Mouse (Mus musculus): ENCODE measurements around the gene Erg. TPM values are rescaled to one million over a fixed set of nuclear protein-coding genes. Genes with fewer than 3 reads are reported as not detected.

Gene Erg
- polyA plus RNA-seq, 1 experiment from 2014 or later: 2.7 TPM

DNA sequence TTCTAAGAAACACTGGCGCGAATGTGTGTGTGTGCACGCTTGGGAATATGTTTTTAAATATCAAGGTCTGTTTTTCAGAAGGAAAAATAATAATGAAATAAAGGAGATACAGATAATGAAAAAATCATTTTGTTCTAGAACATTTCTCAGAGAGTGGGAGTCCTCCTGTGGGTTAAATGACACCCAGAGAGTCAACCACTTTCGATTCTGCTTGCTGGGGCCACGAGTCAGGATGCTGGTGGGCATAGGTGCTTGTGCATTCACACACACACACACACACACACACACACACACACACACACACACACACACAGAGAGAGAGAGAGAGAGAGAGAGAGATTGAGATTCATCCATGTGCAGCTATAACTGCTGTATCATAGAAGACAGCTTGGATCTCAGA lies 130.9 kb downstream of the Erg start:
- no peak overlapping the region for H3K4me3 ChIP-seq (ENCODE audit: low read depth, low read length)
- H3K9ac ChIP-seq (replicated peaks; ENCODE audit: low read depth, low read length): no peak overlapping the region
- H3K4me2 ChIP-seq (replicated peaks; ENCODE audit: low read depth, low read length): no peak overlapping the region
- no peaks in the 10 kb centered on the region for H3K9me3 ChIP-seq (ENCODE audit: control insufficient read depth, low read depth, low read length)
- H3K27ac ChIP-seq (ENCODE audit: low read length): no peak overlapping the region
- no peaks in the 10 kb centered on the region for H3K36me3 ChIP-seq (ENCODE audit: control insufficient read depth, insufficient read depth, low read length)
- no peaks in the 10 kb centered on the region for H3K27me3 ChIP-seq (ENCODE audit: control insufficient read depth, insufficient read depth, low read length)
- no peaks in the 10 kb centered on the region for H3K4me1 ChIP-seq (ENCODE audit: control insufficient read depth, insufficient read depth, low read length)
- ATAC-seq (ENCODE audit: insufficient number of reproducible peaks, insufficient read depth, low FRiP score, low read depth): no peak
- 85% methylated on average over 5 of the region's 5 CpGs for WGBS

DNA sequence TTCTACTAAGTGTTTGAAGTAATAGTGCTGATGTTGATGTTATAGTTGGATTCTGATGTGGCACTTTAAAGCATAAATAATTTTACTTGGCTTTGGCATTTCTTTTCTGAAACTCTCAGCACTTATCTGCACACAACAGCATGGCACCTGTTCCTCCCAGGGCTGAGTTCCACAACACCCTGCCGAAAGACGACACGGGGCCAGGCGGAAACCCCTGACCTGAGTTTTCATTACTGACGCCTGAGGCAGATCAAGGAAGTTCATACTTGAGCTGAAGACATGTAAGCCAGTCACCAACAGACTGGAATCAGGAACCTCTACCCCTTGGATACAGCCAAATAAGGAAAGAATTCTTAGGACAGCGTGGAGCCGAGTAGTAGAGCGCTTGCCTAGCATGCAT lies 134.0 kb downstream of the Erg start:
- 84% methylated on average over 8 of the region's 8 CpGs for WGBS
- Histone ChIP-seq H3K4me3 (ENCODE audit: low read depth, low read length) (no peak overlapping the region), H3K9me3 (ENCODE audit: control insufficient read depth, low read depth, low read length) (no peaks in the 10 kb centered on the region), H3K27ac (ENCODE audit: low read length) (no peak overlapping the region), H3K9ac (replicated peaks; ENCODE audit: low read depth, low read length) (no peak overlapping the region), H3K4me1 (ENCODE audit: control insufficient read depth, insufficient read depth, low read length) (no peaks in the 10 kb centered on the region), H3K4me2 (replicated peaks; ENCODE audit: low read depth, low read length) (no peak overlapping the region), H3K27me3 (ENCODE audit: control insufficient read depth, insufficient read depth, low read length) (no peaks in the 10 kb centered on the region), H3K36me3 (ENCODE audit: control insufficient read depth, insufficient read depth, low read length) (no peaks in the 10 kb centered on the region)
- no peak for ATAC-seq (ENCODE audit: insufficient number of reproducible peaks, insufficient read depth, low FRiP score, low read depth)

DNA sequence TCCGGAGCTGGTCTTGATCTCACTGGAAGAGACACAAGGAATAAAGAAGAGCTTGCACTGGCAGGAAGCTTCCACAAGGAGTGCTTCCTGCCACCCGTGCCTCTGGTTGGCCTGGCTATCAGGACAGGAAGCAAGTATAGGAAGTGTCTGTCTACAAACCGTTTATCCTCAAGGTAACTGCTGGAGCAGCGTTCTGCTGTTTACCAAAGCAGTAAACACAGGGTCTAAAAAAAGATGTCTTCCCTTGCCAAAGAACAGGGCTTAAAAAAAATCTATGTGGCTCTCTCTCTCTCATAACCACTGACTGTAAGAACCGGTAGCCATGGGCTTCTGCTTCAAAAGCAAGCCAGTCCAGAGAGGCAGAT lies 137.1 kb downstream of the Erg start:
- Histone ChIP-seq H3K9me3 (ENCODE audit: control insufficient read depth, low read depth, low read length) (no peaks in the 10 kb centered on the region), H3K4me3 (ENCODE audit: low read depth, low read length) (no peak overlapping the region), H3K4me2 (replicated peaks; ENCODE audit: low read depth, low read length) (no peak overlapping the region), H3K4me1 (ENCODE audit: control insufficient read depth, insufficient read depth, low read length) (no peaks in the 10 kb centered on the region), H3K9ac (replicated peaks; ENCODE audit: low read depth, low read length) (no peak overlapping the region), H3K27ac (ENCODE audit: low read length) (no peak overlapping the region), H3K36me3 (ENCODE audit: control insufficient read depth, insufficient read depth, low read length) (no peaks in the 10 kb centered on the region), H3K27me3 (ENCODE audit: control insufficient read depth, insufficient read depth, low read length) (no peaks in the 10 kb centered on the region)
- ATAC-seq (ENCODE audit: insufficient number of reproducible peaks, insufficient read depth, low FRiP score, low read depth): no peak
- 44% methylated on average over 5 of the region's 5 CpGs for WGBS

DNA sequence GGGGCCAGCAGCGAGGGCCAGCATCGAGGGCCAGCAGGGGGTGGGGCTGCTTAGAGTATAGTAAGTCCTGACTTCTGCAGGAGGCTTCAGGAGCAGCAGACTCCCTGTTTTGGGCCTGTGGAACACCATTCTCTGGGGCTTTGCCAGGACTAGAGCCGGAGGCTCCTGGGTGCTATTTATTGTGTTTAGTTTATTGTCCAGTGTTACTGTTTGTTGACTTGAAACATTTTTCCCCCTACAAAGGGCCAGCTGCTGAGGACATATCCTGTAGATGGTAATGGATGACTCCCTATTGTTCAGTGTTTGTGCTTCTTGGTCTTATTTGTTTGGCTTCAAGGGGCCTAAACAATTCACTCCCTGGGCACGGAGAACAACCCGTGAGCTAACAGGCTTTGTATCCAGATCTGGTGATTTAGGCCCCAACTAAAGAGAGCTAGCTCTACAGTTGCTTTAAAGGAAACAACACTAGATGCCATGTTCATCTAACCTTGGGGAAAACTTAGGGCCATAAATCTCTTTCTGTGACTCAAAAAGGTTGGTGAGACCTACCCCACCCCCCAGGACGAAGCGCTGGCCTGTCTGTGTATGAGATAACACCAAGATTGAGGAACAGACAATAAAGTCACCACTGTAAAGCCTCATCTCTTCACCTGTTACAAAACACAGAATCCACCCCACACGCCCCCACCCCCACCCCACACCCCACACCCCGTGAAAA lies 137.6 kb downstream of the Erg start:
- no peak overlapping the region for H3K27ac ChIP-seq (ENCODE audit: low read length)
- 69% methylated on average over 9 of the region's 9 CpGs for WGBS
- no peak for ATAC-seq (ENCODE audit: insufficient number of reproducible peaks, insufficient read depth, low FRiP score, low read depth)

DNA sequence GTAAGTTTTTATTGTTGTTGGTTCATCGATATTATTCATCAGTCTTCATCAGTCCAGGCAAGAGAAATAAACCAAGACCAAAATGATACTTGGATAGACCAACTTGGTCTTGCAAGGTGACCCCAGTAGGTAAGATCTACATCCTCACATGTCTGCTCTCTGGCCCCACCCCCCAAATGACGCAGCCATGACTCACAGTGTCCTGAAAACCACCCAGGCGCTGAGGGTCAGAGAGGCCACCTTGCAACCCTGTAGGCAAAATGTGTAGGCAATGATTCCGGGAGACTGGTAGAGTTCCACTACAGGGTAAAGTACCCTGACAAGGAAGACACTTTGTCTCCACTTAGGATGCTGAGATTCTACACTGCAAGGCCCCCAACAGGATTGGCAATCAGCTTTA lies 138.5 kb downstream of the Erg start:
- ATAC-seq (ENCODE audit: insufficient number of reproducible peaks, insufficient read depth, low FRiP score, low read depth): no peak
- Histone ChIP-seq H3K36me3 (ENCODE audit: control insufficient read depth, insufficient read depth, low read length) (no peaks in the 10 kb centered on the region), H3K4me3 (ENCODE audit: low read depth, low read length) (no peak overlapping the region), H3K27ac (ENCODE audit: low read length) (no peak overlapping the region), H3K9me3 (ENCODE audit: control insufficient read depth, low read depth, low read length) (no peaks in the 10 kb centered on the region), H3K4me1 (ENCODE audit: control insufficient read depth, insufficient read depth, low read length) (no peaks in the 10 kb centered on the region), H3K9ac (replicated peaks; ENCODE audit: low read depth, low read length) (no peak overlapping the region), H3K27me3 (ENCODE audit: control insufficient read depth, insufficient read depth, low read length) (no peaks in the 10 kb centered on the region), H3K4me2 (replicated peaks; ENCODE audit: low read depth, low read length) (no peak overlapping the region)
- WGBS: 81% methylated on average over 4 of the region's 4 CpGs

More for the DNA sequence above, 137.6 kb downstream of the Erg start:
- Histone ChIP-seq H3K27me3 (ENCODE audit: control insufficient read depth, insufficient read depth, low read length) (no peaks in the 10 kb centered on the region), H3K4me3 (ENCODE audit: low read depth, low read length) (no peak overlapping the region), H3K9ac (replicated peaks; ENCODE audit: low read depth, low read length) (no peak overlapping the region), H3K9me3 (ENCODE audit: control insufficient read depth, low read depth, low read length) (no peaks in the 10 kb centered on the region), H3K4me2 (replicated peaks; ENCODE audit: low read depth, low read length) (no peak overlapping the region), H3K36me3 (ENCODE audit: control insufficient read depth, insufficient read depth, low read length) (no peaks in the 10 kb centered on the region), H3K4me1 (ENCODE audit: control insufficient read depth, insufficient read depth, low read length) (no peaks in the 10 kb centered on the region)

DNA sequence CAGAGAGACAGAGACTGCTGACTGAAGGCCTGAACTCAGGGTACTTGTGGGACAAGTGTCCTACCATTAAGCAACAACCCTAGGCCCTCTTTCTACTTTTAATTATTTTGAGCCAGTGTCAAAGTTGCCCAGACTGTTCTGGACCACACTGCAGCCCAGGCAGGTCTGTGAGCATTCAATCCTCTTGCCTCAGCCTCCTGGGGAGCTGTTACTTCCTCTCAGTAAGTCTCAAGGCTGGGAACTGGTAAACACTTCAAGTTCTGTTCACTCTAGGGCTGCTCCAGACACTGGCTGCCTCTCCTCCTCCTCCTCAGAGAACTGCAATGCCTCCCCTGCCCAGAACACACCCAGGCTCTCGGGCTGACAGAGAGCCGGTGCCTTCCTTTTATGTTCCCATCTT lies 140.0 kb downstream of the Erg start:
- Histone ChIP-seq H3K27ac (ENCODE audit: low read length) (no peak overlapping the region), H3K4me1 (ENCODE audit: control insufficient read depth, insufficient read depth, low read length) (no peaks in the 10 kb centered on the region), H3K4me2 (replicated peaks; ENCODE audit: low read depth, low read length) (no peak overlapping the region), H3K27me3 (ENCODE audit: control insufficient read depth, insufficient read depth, low read length) (no peaks in the 10 kb centered on the region), H3K36me3 (ENCODE audit: control insufficient read depth, insufficient read depth, low read length) (no peaks in the 10 kb centered on the region), H3K4me3 (ENCODE audit: low read depth, low read length) (no peak overlapping the region), H3K9me3 (ENCODE audit: control insufficient read depth, low read depth, low read length) (no peaks in the 10 kb centered on the region), H3K9ac (replicated peaks; ENCODE audit: low read depth, low read length) (no peak overlapping the region)
- WGBS: 75% methylated on average over 2 of the region's 2 CpGs
- no peak for ATAC-seq (ENCODE audit: insufficient number of reproducible peaks, insufficient read depth, low FRiP score, low read depth)

DNA sequence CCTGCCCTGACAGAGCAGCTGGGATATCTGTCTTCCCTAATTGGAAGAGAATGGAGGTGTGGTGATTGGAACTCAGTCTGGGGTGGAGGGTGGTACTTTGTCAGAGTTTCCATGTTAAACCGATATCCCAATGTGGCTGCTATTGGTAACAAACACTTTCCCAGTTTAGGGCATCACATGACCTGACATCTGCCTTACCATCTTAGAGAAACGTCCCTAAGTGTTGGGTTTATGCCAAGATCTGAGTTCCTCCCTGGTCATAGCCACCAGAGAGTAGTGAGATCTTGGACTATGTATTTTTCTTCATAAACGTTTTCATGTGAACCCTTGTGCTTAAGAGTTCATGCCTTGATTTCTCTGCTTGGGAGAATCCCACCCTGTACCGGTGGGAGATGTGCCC lies 144.4 kb downstream of the Erg start:
- Histone ChIP-seq H3K27me3 (ENCODE audit: control insufficient read depth, insufficient read depth, low read length) (no peaks in the 10 kb centered on the region), H3K9ac (replicated peaks; ENCODE audit: low read depth, low read length) (no peak overlapping the region), H3K4me1 (ENCODE audit: control insufficient read depth, insufficient read depth, low read length) (peaks cover 10% of the 10 kb centered on the region; the same call in 1 of the 2 replicates), H3K4me2 (replicated peaks; ENCODE audit: low read depth, low read length) (no peak overlapping the region), H3K4me3 (ENCODE audit: low read depth, low read length) (no peak overlapping the region), H3K9me3 (ENCODE audit: control insufficient read depth, low read depth, low read length) (no peaks in the 10 kb centered on the region), H3K27ac (ENCODE audit: low read length) (no peak overlapping the region), H3K36me3 (ENCODE audit: control insufficient read depth, insufficient read depth, low read length) (no peaks in the 10 kb centered on the region)
- ATAC-seq (ENCODE audit: insufficient number of reproducible peaks, insufficient read depth, low FRiP score, low read depth): no peak
- WGBS: 68% methylated on average over 4 of the region's 4 CpGs

DNA sequence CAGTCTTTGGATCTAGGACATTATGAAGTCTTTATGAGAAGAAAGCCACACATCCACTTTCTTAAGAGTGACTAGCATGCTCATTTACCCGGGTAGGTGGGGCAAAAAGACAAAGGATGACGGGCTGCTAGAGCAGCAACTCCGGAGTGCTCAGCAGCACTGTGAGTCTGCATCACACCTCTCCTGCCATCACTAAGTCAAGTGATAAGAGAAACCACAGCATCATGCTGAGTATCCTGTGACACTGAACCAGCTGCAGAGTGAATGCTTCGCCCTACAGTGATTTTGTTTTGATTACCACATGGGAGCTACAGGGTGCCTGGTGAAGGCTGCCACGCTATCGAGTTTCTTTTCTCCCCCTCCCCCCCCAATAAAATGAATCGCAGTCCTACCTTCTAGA lies 145.2 kb downstream of the Erg start:
- no peak overlapping the region for H3K9ac ChIP-seq (replicated peaks; ENCODE audit: low read depth, low read length)
- peaks cover 10% of the 10 kb centered on the region; the same call in 1 of the 2 replicates for H3K4me1 ChIP-seq (ENCODE audit: control insufficient read depth, insufficient read depth, low read length)
- no peak for ATAC-seq (ENCODE audit: insufficient number of reproducible peaks, insufficient read depth, low FRiP score, low read depth)
- no peaks in the 10 kb centered on the region for H3K9me3 ChIP-seq (ENCODE audit: control insufficient read depth, low read depth, low read length)
- no peaks in the 10 kb centered on the region for H3K27me3 ChIP-seq (ENCODE audit: control insufficient read depth, insufficient read depth, low read length)
- H3K27ac ChIP-seq (ENCODE audit: low read length): no peak overlapping the region
- H3K4me2 ChIP-seq (replicated peaks; ENCODE audit: low read depth, low read length): no peak overlapping the region
- 56% methylated on average over 7 of the region's 7 CpGs for WGBS
- H3K36me3 ChIP-seq (ENCODE audit: control insufficient read depth, insufficient read depth, low read length): no peaks in the 10 kb centered on the region
- H3K4me3 ChIP-seq (ENCODE audit: low read depth, low read length): no peak overlapping the region

DNA sequence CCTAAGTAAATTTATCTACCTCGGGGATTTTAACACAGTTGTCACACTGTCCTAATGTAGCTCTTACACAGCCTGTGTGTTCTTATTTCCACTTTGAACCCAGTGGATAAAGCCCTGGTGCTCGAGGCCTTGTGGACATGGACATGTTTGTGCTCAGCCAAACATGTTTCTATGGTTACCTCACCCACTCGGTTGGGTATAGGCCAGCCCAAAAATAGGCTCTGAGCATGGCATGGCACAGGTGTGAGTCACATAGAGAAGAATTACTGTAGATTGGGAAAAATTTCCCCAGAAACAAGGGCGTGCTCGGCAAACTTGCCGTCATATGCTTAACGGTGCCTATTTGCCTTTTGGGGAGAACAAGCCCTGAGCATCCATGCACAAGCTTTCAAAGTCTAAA lies 146.1 kb downstream of the Erg start:
- Histone ChIP-seq H3K9ac (replicated peaks; ENCODE audit: low read depth, low read length) (no peak overlapping the region), H3K4me2 (replicated peaks; ENCODE audit: low read depth, low read length) (no peak overlapping the region), H3K27me3 (ENCODE audit: control insufficient read depth, insufficient read depth, low read length) (no peaks in the 10 kb centered on the region), H3K27ac (ENCODE audit: low read length) (no peak overlapping the region), H3K36me3 (ENCODE audit: control insufficient read depth, insufficient read depth, low read length) (no peaks in the 10 kb centered on the region), H3K9me3 (ENCODE audit: control insufficient read depth, low read depth, low read length) (no peaks in the 10 kb centered on the region), H3K4me1 (ENCODE audit: control insufficient read depth, insufficient read depth, low read length) (peaks cover 10% of the 10 kb centered on the region; the same call in 1 of the 2 replicates), H3K4me3 (ENCODE audit: low read depth, low read length) (no peak overlapping the region)
- 85% methylated on average over 7 of the region's 7 CpGs for WGBS
- no peak for ATAC-seq (ENCODE audit: insufficient number of reproducible peaks, insufficient read depth, low FRiP score, low read depth)
